Mouse (Mus musculus): ENCODE data around the gene Ndrg2.

GRCm38 (mm10) chr14:51943336-51943735 lies 29.4 kb upstream of the Ndrg2 start:
- TF ChIP-seq TAL1 (IDR thresholded peaks at IDR 0.05; ENCODE audit: low read length) (no peak), GATA1 (IDR thresholded peaks at IDR 0.05; ENCODE audit: low read length) (no peak)
